Mouse (Mus musculus) inflammation-experienced regulatory T-cells (primary cell): ENCODE measurements around the gene Edc3. TPM values are rescaled to one million over a fixed set of nuclear protein-coding genes. Genes with fewer than 3 reads are reported as not detected.

ENCODE experiments used
- polyA plus RNA-seq, 2 experiments: library from polyadenylated mRNA; unstranded; fragments of 100-300 nt; shearing (Covaris generic); gene quantifications; one replicate each; pipeline ENCODE4 v1.2.1; 2017

Edc3 gene
- polyA plus RNA-seq = 10 to 100 TPM; 35.0 to 39.6 TPM

DNA sequence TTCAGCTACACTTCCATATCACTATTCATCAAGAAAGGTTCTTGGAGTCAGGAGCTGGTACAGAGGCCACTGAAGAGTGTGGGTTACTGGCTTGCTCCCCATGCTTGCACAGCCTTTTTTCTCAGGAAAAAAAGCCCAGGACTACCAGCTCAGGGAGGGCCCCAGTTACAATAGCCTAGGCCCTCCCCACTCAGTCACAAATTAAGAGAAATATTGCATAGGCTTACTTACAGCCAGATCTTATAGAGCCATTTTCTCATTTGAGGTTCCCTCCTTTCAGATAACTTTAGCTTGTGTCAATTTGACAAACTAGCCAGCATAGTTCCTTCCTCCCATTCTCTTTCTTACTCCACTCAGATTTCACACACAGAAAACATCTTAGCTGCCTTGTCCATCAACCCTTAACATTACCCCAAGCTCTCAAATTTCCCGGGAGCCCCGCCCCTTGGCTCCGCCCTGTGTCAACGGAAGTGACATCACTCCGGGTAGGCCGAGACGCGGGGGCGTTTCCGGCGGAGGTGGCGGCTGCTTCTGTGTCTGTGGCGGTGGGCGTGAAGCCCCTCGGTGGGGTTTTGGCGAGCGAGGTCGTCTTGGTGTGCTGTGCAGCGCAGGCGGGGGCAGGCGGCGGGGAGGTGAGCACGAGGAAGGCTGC, at the start of gene Edc3:
Gene Edc3 (plus strand): TSS at position 473 of the 652 bp plus-strand sequence.

DNA sequence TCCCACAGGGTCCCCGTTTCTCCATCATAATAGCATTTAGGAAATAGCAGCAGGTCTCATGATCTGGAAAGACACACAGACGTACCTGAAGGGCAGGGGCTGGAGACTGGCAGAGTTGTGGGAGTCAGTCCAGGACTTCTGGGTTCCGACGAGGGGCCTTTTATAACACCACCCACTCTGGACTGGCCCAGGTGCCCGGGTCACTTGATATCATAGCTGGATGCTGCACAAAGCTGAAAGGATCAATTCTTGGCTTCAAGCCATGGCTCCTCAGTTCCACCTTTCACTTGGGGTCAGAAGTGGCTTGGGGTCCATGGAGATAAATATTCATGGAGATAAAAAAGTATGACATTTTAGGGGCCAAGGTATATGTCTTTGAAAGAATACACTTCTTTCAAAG, 24.8 kb upstream of the Edc3 start, which contains the start of gene Cyp1a2:
Gene Cyp1a2 (minus strand): TSS at position 184 of the 400 bp plus-strand sequence.

DNA sequence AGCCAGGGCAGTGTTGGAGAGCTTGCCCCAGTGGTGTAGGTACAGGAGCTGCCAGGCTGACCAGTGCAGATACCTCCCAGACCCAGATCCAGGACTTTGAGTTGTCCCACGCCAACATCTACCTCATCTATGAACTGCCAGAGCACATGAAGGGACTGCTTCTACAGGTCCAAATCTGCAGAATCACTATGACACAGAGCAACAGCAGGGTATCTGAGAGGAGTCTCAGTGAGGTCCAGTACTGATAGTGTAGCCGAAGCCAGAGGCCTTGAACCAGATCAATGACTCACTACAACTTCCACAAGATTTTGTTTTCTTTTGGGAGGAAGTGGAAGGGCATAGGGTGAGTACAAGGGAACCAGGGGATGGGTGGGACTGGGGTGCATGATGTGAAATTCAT, 20.6 kb upstream of the Edc3 start, which contains the start of gene Cyp1a1:
Gene Cyp1a1 (plus strand): TSS at position 178 of the 400 bp plus-strand sequence.

DNA sequence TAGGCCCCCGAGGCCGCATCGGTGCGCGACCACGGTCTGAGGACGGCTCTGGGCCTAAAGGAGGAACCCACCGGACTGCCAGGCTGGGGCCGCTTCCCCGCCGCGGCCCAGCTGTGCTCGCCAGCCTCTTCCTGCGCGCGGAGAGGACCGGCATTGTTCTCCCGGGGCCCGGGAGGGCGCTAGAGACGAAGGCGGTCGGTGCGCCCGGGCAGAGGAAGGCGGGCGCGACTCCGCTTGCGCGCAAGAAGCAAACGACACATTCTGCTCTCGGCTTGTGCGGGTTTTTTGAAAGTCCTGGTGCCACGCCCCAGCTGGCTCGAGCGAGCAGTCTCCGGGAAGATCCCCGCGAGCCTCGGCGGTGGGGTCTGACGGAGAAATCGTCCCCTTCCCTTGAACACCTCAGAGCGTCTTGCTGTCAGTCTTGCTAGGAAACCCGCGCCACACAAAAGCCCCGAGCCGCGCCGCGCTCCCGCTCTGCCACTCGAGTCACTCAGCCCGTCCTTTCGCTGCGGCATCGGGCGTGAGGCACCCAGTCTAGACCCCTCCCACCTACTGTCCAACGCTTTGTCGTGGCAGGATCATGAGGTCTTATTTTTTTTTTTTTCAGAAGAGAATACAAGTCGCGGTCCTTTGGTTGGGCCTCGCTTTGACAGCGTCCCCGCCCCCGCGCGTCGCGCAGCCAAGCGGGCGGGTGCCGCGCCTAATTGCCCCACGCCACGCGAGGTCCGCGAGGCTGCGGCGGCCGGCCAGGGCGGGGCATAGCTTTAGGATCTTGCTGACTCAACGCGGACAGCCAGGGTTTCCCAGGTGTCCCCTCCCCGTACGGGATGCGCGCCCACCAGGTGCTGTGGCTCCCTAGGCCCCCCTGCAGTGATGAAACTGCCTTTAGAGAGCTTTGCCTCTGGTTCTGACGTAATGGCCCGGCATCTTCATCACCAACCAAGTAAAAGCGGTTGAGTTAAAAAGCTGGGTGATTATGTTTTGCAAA, 57.3 kb downstream of the Edc3 start, which contains the start of gene Clk3:
Gene Clk3 (minus strand): TSS at position 497 of the 988 bp plus-strand sequence.

Other genes with a start within 250 kb of the Edc3 start
- gene Scamp5, start 240.5 kb upstream of the Edc3 start, polyA plus RNA-seq = 1 to 10 TPM in 1 of 2 experiments, under 1 TPM in 1; 0.40 to 2.3 TPM
- 1 to 10 TPM in 1 of 2 experiments, under 1 TPM in 1; 0.51 to 3.2 TPM for gene Rpp25, start 204.5 kb upstream of the Edc3 start, polyA plus RNA-seq
- gene Cox5a, start 187.3 kb upstream of the Edc3 start, polyA plus RNA-seq = 100 to 1,000 TPM; 260 to 294 TPM
- 10 to 100 TPM; 22.1 to 26.9 TPM for gene Fam219b, start 171.0 kb upstream of the Edc3 start, polyA plus RNA-seq
- 10 to 100 TPM; 17.6 to 21.5 TPM for gene Mpi, start 155.8 kb upstream of the Edc3 start, polyA plus RNA-seq
- gene Scamp2, start 147.6 kb upstream of the Edc3 start, polyA plus RNA-seq = 100 to 1,000 TPM in 1 of 2 experiments, 10 to 100 TPM in 1; 91.1 to 103 TPM
- 100 to 1,000 TPM in 1 of 2 experiments, 10 to 100 TPM in 1; 82.7 to 102 TPM for gene Ulk3, start 119.1 kb upstream of the Edc3 start, polyA plus RNA-seq
- gene Cplx3, start 102.3 kb upstream of the Edc3 start, polyA plus RNA-seq = not detected
- not detected for gene Lman1l, start 87.8 kb upstream of the Edc3 start, polyA plus RNA-seq
- gene Csk, start 54.9 kb upstream of the Edc3 start, polyA plus RNA-seq = 100 to 1,000 TPM; 182 to 188 TPM
- not detected for gene Cyp1a2, start 24.8 kb upstream of the Edc3 start, polyA plus RNA-seq
- gene Cyp1a1, start 20.6 kb upstream of the Edc3 start, polyA plus RNA-seq = not detected
- 100 to 1,000 TPM; 117 to 167 TPM for gene Clk3, start 57.3 kb downstream of the Edc3 start, polyA plus RNA-seq
- gene Arid3b, start 128.3 kb downstream of the Edc3 start, polyA plus RNA-seq = 10 to 100 TPM; 40.2 to 59.5 TPM
- gene Ubl7, start 202.4 kb downstream of the Edc3 start, polyA plus RNA-seq = 10 to 100 TPM; 93.8 to 99.9 TPM
- under 1 TPM; 0.13 to 0.54 TPM for gene Sema7a, start 231.6 kb downstream of the Edc3 start, polyA plus RNA-seq